Mouse (Mus musculus): Measurements from ENCODE around the gene Nhlh2. TPM values are rescaled to one million over a fixed set of nuclear protein-coding genes. Genes with fewer than 3 reads are reported as not detected.
A peak's percentile ranks its signal among the peaks of the same experiment; 100 is the strongest.

The Nhlh2 gene
- polyA plus RNA-seq, 1 experiment from 2014 or later: not detected

- H3K9ac ChIP-seq (ENCODE audit: low read length): no peak overlapping the region
- no peak overlapping the region for H3K4me2 ChIP-seq (ENCODE audit: low read depth, low read length)
- no peaks in the 10 kb centered on the region for H3K4me1 ChIP-seq (ENCODE audit: control insufficient read depth, insufficient read depth, low read length)
- H3K27me3 ChIP-seq (ENCODE audit: control insufficient read depth, insufficient read depth, low read length): no peaks in the 10 kb centered on the region
- ATAC-seq (replicated peaks; ENCODE audit: extremely low read depth, insufficient read depth, low FRiP score): no peak
- H3K9me3 ChIP-seq (replicated peaks; ENCODE audit: control insufficient read depth, low read length): no peaks in the 10 kb centered on the region; the same call in 1 of the 2 replicates
- H3K4me3 ChIP-seq (ENCODE audit: low read length): no peak overlapping the region
- H3K27ac ChIP-seq (ENCODE audit: low read length): no peak overlapping the region
- WGBS: 25% methylated on average over 3 of the region's 3 CpGs
- H3K36me3 ChIP-seq (ENCODE audit: control insufficient read depth, insufficient read depth): no peaks in the 10 kb centered on the region
Observed at GRCm38 (mm10) chr3:102045071-102045470, 35.2 kb downstream of the Nhlh2 start.

DNA sequence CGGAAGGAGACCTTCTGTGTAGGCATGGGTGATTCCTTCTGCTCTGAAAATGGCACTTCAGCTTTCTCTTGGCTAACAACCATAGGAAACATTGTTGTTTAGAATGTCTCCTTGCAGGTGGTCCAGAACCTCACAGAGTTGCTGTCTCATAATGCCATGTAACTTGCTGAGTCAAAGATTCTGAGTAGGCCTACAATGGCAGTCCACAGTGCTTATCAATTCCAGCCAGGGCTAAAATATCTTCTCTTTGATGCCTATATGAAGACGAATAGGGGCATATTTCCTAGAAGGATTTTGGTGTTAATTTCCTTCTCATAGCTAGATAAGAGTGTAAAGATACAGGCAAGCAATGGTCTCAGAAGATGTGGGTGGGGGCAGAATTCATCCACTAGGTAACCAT lies 37.7 kb downstream of the Nhlh2 start:
- H3K4me3 ChIP-seq (ENCODE audit: low read length): no peak overlapping the region
- ATAC-seq (replicated peaks; ENCODE audit: extremely low read depth, insufficient read depth, low FRiP score): no peak
- no peak overlapping the region for H3K9ac ChIP-seq (ENCODE audit: low read length)
- H3K4me2 ChIP-seq (ENCODE audit: low read depth, low read length): no peak overlapping the region
- H3K4me1 ChIP-seq (ENCODE audit: control insufficient read depth, insufficient read depth, low read length): no peaks in the 10 kb centered on the region
- 75% methylated on average over 2 of the region's 2 CpGs for WGBS
- H3K27ac ChIP-seq (ENCODE audit: low read length): no peak overlapping the region
- peaks cover 2% of the 10 kb centered on the region; the same call in 1 of the 2 replicates for H3K9me3 ChIP-seq (replicated peaks; ENCODE audit: control insufficient read depth, low read length)
- H3K36me3 ChIP-seq (ENCODE audit: control insufficient read depth, insufficient read depth): no peaks in the 10 kb centered on the region
- no peaks in the 10 kb centered on the region for H3K27me3 ChIP-seq (ENCODE audit: control insufficient read depth, insufficient read depth, low read length)

DNA sequence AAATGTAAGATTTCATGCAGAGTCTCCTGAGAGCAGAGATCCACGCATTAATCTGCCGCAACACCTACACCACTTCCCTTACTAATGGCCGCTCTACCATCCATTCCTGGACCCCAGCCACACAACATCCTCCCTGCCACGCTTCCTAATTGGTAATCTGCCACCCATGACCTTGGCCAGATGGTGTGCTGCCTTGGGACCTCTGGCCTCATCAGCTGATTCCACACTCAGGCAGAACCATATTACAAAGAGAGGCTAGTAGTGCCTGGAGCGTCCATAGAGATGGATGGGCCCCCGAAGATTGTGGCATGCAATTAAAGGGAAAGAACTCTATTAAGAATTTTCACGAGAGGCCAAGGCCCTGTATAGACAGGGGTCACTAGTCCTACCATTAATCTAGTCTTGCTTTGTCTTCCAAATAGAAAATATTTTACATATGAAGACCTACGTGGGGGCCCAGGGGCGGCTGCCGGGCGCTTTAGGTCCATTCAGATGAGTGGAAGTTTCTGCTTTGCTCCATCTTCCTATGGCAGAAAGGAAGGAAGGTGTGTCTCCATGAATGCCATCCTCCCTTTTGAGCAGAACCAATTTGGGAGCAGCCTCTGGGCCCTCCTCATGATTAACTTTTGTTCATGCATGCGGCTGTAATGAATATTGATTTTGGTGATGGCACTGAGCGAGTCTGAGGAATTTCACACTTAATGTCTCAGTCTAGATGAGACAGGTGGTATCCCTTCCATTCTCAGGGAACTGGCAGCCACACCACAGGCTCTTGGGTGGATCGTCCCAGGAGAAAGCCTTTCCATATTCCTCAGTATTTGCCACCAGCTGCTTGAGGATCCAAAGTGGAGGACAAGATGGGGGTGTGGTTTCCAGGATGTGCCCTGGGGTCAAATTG lies 39.6 kb downstream of the Nhlh2 start:
- Histone ChIP-seq H3K27me3 (ENCODE audit: control insufficient read depth, insufficient read depth, low read length) (no peaks in the 10 kb centered on the region), H3K9me3 (replicated peaks; ENCODE audit: control insufficient read depth, low read length) (0 out of 2 replicates have a peak, but pooled peaks cover 2% of the 10 kb centered on the region), H3K9ac (ENCODE audit: low read length) (no peak overlapping the region), H3K36me3 (ENCODE audit: control insufficient read depth, insufficient read depth) (no peaks in the 10 kb centered on the region), H3K27ac (ENCODE audit: low read length) (no peak overlapping the region), H3K4me2 (ENCODE audit: low read depth, low read length) (no peak overlapping the region), H3K4me1 (ENCODE audit: control insufficient read depth, insufficient read depth, low read length) (0 out of 2 replicates have a peak, but pooled peaks cover 2% of the 10 kb centered on the region), H3K4me3 (ENCODE audit: low read length) (no peak overlapping the region)
- ATAC-seq (replicated peaks; ENCODE audit: extremely low read depth, insufficient read depth, low FRiP score): no peak
- WGBS: 85% methylated on average over 14 of the region's 14 CpGs

GRCm38 (mm10) chr3:102052036-102052435 lies 42.2 kb downstream of the Nhlh2 start:
- H3K4me3 ChIP-seq (ENCODE audit: low read length): no peak overlapping the region
- 48% methylated on average over 3 of the region's 3 CpGs for WGBS
- H3K36me3 ChIP-seq (ENCODE audit: control insufficient read depth, insufficient read depth): no peaks in the 10 kb centered on the region
- H3K4me1 ChIP-seq (ENCODE audit: control insufficient read depth, insufficient read depth, low read length): 0 out of 2 replicates have a peak, but pooled peaks cover 2% of the 10 kb centered on the region
- no peak overlapping the region for H3K27ac ChIP-seq (ENCODE audit: low read length)
- H3K27me3 ChIP-seq (ENCODE audit: control insufficient read depth, insufficient read depth, low read length): no peaks in the 10 kb centered on the region
- H3K4me2 ChIP-seq (ENCODE audit: low read depth, low read length): no peak overlapping the region
- H3K9ac ChIP-seq (ENCODE audit: low read length): no peak overlapping the region
- no peak for ATAC-seq (replicated peaks; ENCODE audit: extremely low read depth, insufficient read depth, low FRiP score)
- 0 out of 2 replicates have a peak, but pooled peaks cover 2% of the 10 kb centered on the region for H3K9me3 ChIP-seq (replicated peaks; ENCODE audit: control insufficient read depth, low read length)

DNA sequence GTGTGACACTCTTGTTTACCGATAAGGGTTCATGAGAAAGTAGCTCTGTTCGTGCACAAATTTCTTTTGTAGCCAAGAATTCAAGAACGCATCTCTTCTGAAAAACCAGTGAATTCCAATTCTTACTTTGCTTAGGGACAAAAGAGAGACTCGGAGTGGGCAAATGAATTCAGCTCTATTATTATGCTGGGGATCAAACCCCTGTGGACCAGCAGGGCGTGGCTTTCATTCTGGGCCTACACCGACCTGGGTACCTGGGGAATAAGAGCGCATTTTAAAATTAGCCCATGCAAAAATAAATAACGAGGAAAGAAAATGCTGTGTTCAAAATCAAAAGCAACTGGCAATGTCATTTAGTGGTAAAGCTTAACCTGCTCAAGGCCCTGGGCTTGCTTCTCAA lies 43.4 kb downstream of the Nhlh2 start:
- Histone ChIP-seq H3K4me1 (ENCODE audit: control insufficient read depth, insufficient read depth, low read length) (peaks cover 6% of the 10 kb centered on the region; the same call in 1 of the 2 replicates), H3K9ac (ENCODE audit: low read length) (no peak overlapping the region), H3K36me3 (ENCODE audit: control insufficient read depth, insufficient read depth) (no peaks in the 10 kb centered on the region), H3K9me3 (replicated peaks; ENCODE audit: control insufficient read depth, low read length) (0 out of 2 replicates have a peak, but pooled peaks cover 2% of the 10 kb centered on the region), H3K27ac (ENCODE audit: low read length) (no peak overlapping the region), H3K27me3 (ENCODE audit: control insufficient read depth, insufficient read depth, low read length) (no peaks in the 10 kb centered on the region), H3K4me3 (ENCODE audit: low read length) (no peak overlapping the region), H3K4me2 (ENCODE audit: low read depth, low read length) (no peak overlapping the region)
- WGBS: 54% methylated on average over 8 of the region's 8 CpGs
- no peak for ATAC-seq (replicated peaks; ENCODE audit: extremely low read depth, insufficient read depth, low FRiP score)

DNA sequence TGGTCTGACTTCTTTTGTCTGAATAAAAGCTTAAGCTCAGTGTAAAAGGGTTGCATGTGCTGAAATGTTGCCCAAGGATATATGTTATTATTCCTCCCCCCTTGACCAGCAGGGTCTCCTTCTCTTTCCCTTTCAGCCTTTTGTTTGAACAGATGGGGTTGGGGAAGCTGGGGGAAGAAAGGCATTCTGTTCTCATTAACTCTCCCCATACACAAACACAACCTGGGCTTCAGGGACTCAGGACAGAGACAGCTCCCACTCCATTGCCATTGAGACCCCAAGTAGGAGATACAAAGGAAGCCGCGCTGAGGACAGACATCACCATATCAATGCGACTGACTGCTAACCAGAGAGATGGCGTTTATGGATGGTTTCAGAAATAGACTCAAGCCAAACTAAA lies 46.0 kb downstream of the Nhlh2 start:
- Histone ChIP-seq H3K9ac (ENCODE audit: low read length) (no peak overlapping the region), H3K4me2 (ENCODE audit: low read depth, low read length) (no peak overlapping the region), H3K27ac (ENCODE audit: low read length) (no peak overlapping the region), H3K4me1 (ENCODE audit: control insufficient read depth, insufficient read depth, low read length) (peaks cover 6% of the 10 kb centered on the region; the same call in 1 of the 2 replicates), H3K36me3 (ENCODE audit: control insufficient read depth, insufficient read depth) (no peaks in the 10 kb centered on the region), H3K4me3 (ENCODE audit: low read length) (no peak overlapping the region), H3K27me3 (ENCODE audit: control insufficient read depth, insufficient read depth, low read length) (no peaks in the 10 kb centered on the region), H3K9me3 (replicated peaks; ENCODE audit: control insufficient read depth, low read length) (0 out of 2 replicates have a peak, but pooled peaks cover 2% of the 10 kb centered on the region)
- 80% methylated on average over 4 of the region's 4 CpGs for WGBS
- ATAC-seq (replicated peaks; ENCODE audit: extremely low read depth, insufficient read depth, low FRiP score): no peak

GRCm38 (mm10) chr3:102060065-102060464 lies 50.2 kb downstream of the Nhlh2 start:
- H3K9ac ChIP-seq (ENCODE audit: low read length): no peak overlapping the region
- H3K4me3 ChIP-seq (ENCODE audit: low read length): no peak overlapping the region
- no peak for ATAC-seq (replicated peaks; ENCODE audit: extremely low read depth, insufficient read depth, low FRiP score)
- no peak overlapping the region for H3K27ac ChIP-seq (ENCODE audit: low read length)
- H3K9me3 ChIP-seq (replicated peaks; ENCODE audit: control insufficient read depth, low read length): no peaks in the 10 kb centered on the region
- no peaks in the 10 kb centered on the region for H3K36me3 ChIP-seq (ENCODE audit: control insufficient read depth, insufficient read depth)
- H3K27me3 ChIP-seq (ENCODE audit: control insufficient read depth, insufficient read depth, low read length): no peaks in the 10 kb centered on the region
- WGBS: 71% methylated on average over 6 of the region's 6 CpGs
- peaks cover 27% of the 10 kb centered on the region for H3K4me1 ChIP-seq (ENCODE audit: control insufficient read depth, insufficient read depth, low read length)
- H3K4me2 ChIP-seq (ENCODE audit: low read depth, low read length): no peak overlapping the region

DNA sequence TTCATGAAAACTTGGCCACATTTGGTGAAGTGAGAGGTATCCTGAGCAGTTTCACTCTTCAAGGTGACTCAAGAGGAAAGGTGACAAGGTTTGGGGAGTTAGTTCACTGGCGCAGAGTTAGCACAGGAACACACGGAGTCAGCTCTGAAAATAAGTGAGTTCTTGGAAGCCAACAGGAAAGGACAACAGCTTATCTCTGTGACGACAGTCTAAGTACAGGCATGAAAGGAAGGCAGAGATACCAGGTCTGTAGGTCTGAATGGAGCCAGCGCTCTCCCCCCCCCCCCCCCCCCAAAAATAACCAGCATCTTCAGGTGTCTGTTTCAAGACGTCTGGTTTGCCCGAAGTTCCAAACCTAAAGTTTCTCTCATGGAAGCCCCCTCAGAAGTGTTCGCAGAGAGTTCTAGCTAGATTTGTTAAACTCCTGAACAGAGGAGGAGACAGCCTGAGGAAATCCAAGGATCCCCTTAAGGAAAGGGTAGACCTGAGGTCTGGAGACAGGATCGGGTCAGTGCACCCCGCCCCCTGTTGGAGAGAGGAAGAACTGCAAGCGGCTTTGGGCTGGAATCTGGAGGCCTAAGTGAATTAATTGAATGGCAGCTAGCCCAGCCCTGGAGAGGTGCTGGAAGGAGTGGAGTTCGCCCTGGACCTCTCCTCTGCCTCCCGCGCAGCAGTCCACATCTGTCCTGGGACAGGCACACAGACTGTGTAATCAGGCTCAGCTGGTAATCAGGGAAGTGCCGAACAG lies 52.2 kb downstream of the Nhlh2 start:
- H3K9me3 ChIP-seq (replicated peaks; ENCODE audit: control insufficient read depth, low read length): no peaks in the 10 kb centered on the region
- no peak overlapping the region; the same call in 1 of the 2 replicates for H3K27ac ChIP-seq (ENCODE audit: low read length)
- 21% methylated on average over 14 of the region's 14 CpGs for WGBS
- peaks cover 28% of the 10 kb centered on the region for H3K4me1 ChIP-seq (ENCODE audit: control insufficient read depth, insufficient read depth, low read length)
- peak overlapping the region; percentile 27; the same call in 1 of the 2 replicates for H3K4me2 ChIP-seq (ENCODE audit: low read depth, low read length)
- peak; percentile 72 for ATAC-seq (replicated peaks; ENCODE audit: extremely low read depth, insufficient read depth, low FRiP score)
- H3K9ac ChIP-seq (ENCODE audit: low read length): no peak overlapping the region
- H3K36me3 ChIP-seq (ENCODE audit: control insufficient read depth, insufficient read depth): no peaks in the 10 kb centered on the region
- no peak overlapping the region for H3K4me3 ChIP-seq (ENCODE audit: low read length)
- no peaks in the 10 kb centered on the region for H3K27me3 ChIP-seq (ENCODE audit: control insufficient read depth, insufficient read depth, low read length)

DNA sequence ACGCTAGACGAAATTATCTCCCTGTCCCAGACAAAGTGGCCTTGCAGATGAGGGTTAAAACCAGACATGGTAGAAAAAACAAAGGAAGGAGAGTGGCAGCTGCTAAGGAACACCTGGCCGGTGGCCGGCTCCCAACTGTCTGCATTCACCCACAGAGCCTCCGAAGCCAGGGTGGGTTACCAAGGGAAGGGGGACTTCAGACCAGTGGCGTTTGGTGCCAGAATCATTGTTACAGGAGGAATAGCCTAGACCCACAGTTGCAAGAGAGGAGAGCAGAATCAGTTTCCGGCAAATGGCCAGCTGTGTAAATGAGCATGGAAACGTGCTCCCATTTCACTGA lies 52.8 kb downstream of the Nhlh2 start:
- H3K27ac ChIP-seq (ENCODE audit: low read length): peak overlapping the region; percentile 36; the same call in 1 of the 2 replicates
- no peaks in the 10 kb centered on the region for H3K27me3 ChIP-seq (ENCODE audit: control insufficient read depth, insufficient read depth, low read length)
- H3K9ac ChIP-seq (ENCODE audit: low read length): no peak overlapping the region
- H3K9me3 ChIP-seq (replicated peaks; ENCODE audit: control insufficient read depth, low read length): no peaks in the 10 kb centered on the region
- 0 out of 2 replicates have a peak, but pooled peaks have one; percentile 2 for ATAC-seq (replicated peaks; ENCODE audit: extremely low read depth, insufficient read depth, low FRiP score)
- peaks cover 26% of the 10 kb centered on the region for H3K4me1 ChIP-seq (ENCODE audit: control insufficient read depth, insufficient read depth, low read length)
- 31% methylated on average over 8 of the region's 8 CpGs for WGBS
- no peak overlapping the region for H3K4me3 ChIP-seq (ENCODE audit: low read length)
- no peaks in the 10 kb centered on the region for H3K36me3 ChIP-seq (ENCODE audit: control insufficient read depth, insufficient read depth)
- H3K4me2 ChIP-seq (ENCODE audit: low read depth, low read length): peak overlapping the region; percentile 27; the same call in 1 of the 2 replicates
